Mouse (Mus musculus) olfactory bulb, adult 2 months (tissue): Measurements from ENCODE around the gene Uqcrfs1. TPM values are rescaled to one million over a fixed set of nuclear protein-coding genes. Genes with fewer than 3 reads are reported as not detected.

Experiments used
- H3K27ac ChIP-seq: fragments of 200-500 bp; 2 replicates; pipeline ENCODE4 v1.5.1; 2012; ENCODE audit warnings: low read depth, low read length; ENCODE audit not compliant: insufficient read depth
- H3K4me1 ChIP-seq: fragments of 200-500 bp; 2 replicates; pipeline ENCODE4 v1.6.1; 2012; ENCODE audit warnings: low read length; ENCODE audit not compliant: control insufficient read depth, insufficient read depth
- H3K4me3 ChIP-seq: fragments of 200-500 bp; 2 replicates; pipeline ENCODE4 v1.5.1; 2012; ENCODE audit warnings: mild to moderate bottlenecking, low read depth, low read length, moderate library complexity; ENCODE audit not compliant: insufficient read depth
- CTCF ChIP-seq: fragments of 200-500 bp; IDR thresholded peaks from 2 replicates; pipeline ENCODE4 v1.5.1; 2012; ENCODE audit warnings: low read depth, mild to moderate bottlenecking, low read length, moderate library complexity; ENCODE audit not compliant: insufficient read depth
- POLR2A ChIP-seq: fragments of 200-500 bp; IDR thresholded peaks from 2 replicates; pipeline ENCODE4 v1.6.1; 2012; ENCODE audit warnings: mild to moderate bottlenecking, low read depth, low read length, moderate library complexity; ENCODE audit not compliant: insufficient read depth
- WGBS: fragments of 180-500 bp; shearing (Covaris S2); methylation state at CpG from one replicate; pipeline ENCODE4 v1.1.7; 2018; 5-methylcytosine and 5-hydroxymethylcytosine counted together
- polyA plus RNA-seq: library from polyadenylated mRNA; stranded (reverse); fragments of >200 nt; gene quantifications from 2 replicates; pipeline ENCODE4 v1.2.4, GENCODE M21; 2012; ENCODE audit warnings: low replicate concordance; ENCODE audit not compliant: missing spikeins, insufficient read depth, insufficient read length

Uqcrfs1 gene
- polyA plus RNA-seq, 1 experiment, result not detected

- Histone ChIP-seq H3K27ac (no peak overlapping the region), H3K4me3 (no peak overlapping the region), H3K4me1 (no peaks in the 10 kb centered on the region)
- TF ChIP-seq CTCF (no peak), POLR2A (no peak)
- WGBS, result 87% methylated on average over 5 of the region's 5 CpGs
These were observed 14.9 kb upstream of the Uqcrfs1 start for GRCm38 (mm10) chr13:30560052-30560451.

DNA sequence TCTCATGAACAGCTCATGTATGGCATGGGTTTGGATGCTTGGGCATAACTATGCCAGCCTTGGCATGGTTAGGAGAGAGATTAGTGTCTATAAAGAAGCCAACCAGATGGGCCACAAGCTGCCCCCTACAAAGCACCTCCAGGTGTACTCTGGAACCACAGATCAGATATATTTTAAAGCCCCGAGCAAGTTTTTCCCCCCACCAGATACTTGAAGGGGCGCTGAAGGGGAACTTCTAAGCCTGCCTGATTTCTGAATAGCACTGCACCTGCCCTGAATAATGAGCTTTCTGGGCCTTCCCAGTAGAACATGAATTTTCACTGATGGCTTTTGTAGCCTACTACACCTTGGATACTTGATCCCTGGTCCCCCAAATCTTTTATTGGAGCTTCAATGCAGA is 12.6 kb upstream of the Uqcrfs1 start:
- 79% methylated on average over 2 of the region's 2 CpGs for WGBS
- TF ChIP-seq POLR2A (no peak), CTCF (no peak)
- no peaks in the 10 kb centered on the region for H3K4me1 ChIP-seq

GRCm38 (mm10) chr13:30553051-30553587 is 8.0 kb upstream of the Uqcrfs1 start:
- H3K4me1 ChIP-seq, result no peaks in the 10 kb centered on the region
- H3K4me3 ChIP-seq, result no peak overlapping the region
- TF ChIP-seq POLR2A (no peak), CTCF (no peak)
- 25% methylated on average over 5 of the region's 5 CpGs for WGBS
- no peak overlapping the region for H3K27ac ChIP-seq

More for the DNA sequence above, 12.6 kb upstream of the Uqcrfs1 start:
- Histone ChIP-seq H3K27ac (no peak overlapping the region), H3K4me3 (no peak overlapping the region)

DNA sequence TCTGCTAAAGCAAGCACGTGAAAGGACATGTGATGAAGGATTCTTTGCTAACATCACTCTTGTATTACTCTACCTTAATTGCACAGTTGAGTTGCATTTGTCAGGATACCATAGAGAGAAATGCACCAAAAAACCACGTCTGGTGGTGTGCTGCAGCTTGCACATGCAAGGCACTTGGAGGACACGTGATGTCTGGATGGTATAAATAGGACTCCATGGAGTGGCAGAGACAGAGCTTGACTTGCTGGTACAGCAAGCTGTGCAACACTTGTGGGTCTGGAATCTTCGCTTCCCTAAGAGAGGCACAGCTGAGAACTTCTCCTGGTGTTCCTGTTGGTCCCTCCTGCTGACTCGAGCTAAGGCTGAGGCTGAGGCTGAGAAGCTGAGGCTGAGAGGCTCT is 4.2 kb upstream of the Uqcrfs1 start:
- TF ChIP-seq CTCF (no peak), POLR2A (no peak)
- WGBS, result 79% methylated on average over 5 of the region's 5 CpGs
- H3K27ac ChIP-seq, result no peak overlapping the region

GRCm38 (mm10) chr13:30548835-30549234 is 3.7 kb upstream of the Uqcrfs1 start:
- Histone ChIP-seq H3K27ac (no peak overlapping the region), H3K4me3 (no peak overlapping the region), H3K4me1 (no peaks in the 10 kb centered on the region)
- peak; percentile 47 for TF ChIP-seq CTCF
- no peak for TF ChIP-seq POLR2A
- WGBS, result 27% methylated on average over 2 of the region's 2 CpGs

More for the DNA sequence above, 4.2 kb upstream of the Uqcrfs1 start:
- Histone ChIP-seq H3K4me1 (no peaks in the 10 kb centered on the region), H3K4me3 (no peak overlapping the region)

DNA sequence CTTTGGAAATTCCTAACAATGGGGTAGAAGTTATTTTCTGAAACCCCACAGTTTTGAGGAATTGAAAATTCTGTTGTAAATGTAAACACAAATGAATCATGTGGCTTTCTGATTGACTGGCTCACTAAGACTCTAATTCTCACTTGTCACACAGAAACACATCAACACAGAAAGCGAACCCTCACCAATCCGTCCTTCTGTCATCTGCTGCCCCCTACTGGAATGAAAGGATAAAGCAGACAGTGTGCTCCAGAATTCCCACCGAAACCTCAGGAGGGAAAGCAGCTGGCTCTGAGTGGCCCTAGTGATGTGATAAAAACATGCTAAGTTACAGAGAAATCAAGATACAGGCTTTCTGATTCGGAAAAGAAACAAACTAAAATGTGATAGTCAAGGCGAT is 14.4 kb downstream of the Uqcrfs1 start:
- Histone ChIP-seq H3K4me1 (no peaks in the 10 kb centered on the region), H3K27ac (no peak overlapping the region), H3K4me3 (no peak overlapping the region)
- 6% methylated on average over 5 of the region's 5 CpGs for WGBS
- no peak for TF ChIP-seq CTCF
- no peak for TF ChIP-seq POLR2A

DNA sequence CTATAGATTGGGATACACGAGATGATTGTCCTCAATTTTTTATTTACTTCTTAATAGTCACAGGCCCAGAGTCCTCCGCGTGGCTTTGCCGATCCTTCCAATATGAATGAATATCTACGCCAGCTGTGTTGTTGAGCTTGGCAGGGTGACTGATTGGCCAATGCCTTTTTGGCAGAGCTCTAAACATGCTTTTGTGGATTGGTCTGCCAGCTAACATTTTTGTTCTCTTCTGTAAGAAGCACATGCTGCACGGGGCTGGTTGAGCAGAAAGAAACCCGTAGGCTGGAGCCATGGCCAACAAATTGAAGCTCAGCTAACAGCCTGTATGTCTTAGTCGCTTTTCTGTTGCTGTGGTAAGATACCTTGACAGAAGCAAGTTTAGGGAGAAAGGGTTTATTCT is 20.2 kb downstream of the Uqcrfs1 start:
- H3K4me1 ChIP-seq, result no peaks in the 10 kb centered on the region
- TF ChIP-seq POLR2A, result no peak
- TF ChIP-seq CTCF, result no peak
- H3K4me3 ChIP-seq, result no peak overlapping the region
- no peak overlapping the region for H3K27ac ChIP-seq
- WGBS, result 44% methylated on average over 8 of the region's 8 CpGs

- Histone ChIP-seq H3K27ac (no peak overlapping the region), H3K4me3 (no peak overlapping the region), H3K4me1 (no peaks in the 10 kb centered on the region)
- WGBS, result 87% methylated on average over 9 of the region's 9 CpGs
- TF ChIP-seq CTCF (no peak), POLR2A (no peak)
These were observed 21.2 kb downstream of the Uqcrfs1 start for GRCm38 (mm10) chr13:30523971-30524370.

- 91% methylated on average over 5 of the region's 5 CpGs for WGBS
- no peaks in the 10 kb centered on the region for H3K4me1 ChIP-seq
- no peak overlapping the region for H3K4me3 ChIP-seq
- no peak overlapping the region for H3K27ac ChIP-seq
- TF ChIP-seq POLR2A (no peak), CTCF (no peak)
These were observed 21.8 kb downstream of the Uqcrfs1 start for GRCm38 (mm10) chr13:30523246-30523891.

DNA sequence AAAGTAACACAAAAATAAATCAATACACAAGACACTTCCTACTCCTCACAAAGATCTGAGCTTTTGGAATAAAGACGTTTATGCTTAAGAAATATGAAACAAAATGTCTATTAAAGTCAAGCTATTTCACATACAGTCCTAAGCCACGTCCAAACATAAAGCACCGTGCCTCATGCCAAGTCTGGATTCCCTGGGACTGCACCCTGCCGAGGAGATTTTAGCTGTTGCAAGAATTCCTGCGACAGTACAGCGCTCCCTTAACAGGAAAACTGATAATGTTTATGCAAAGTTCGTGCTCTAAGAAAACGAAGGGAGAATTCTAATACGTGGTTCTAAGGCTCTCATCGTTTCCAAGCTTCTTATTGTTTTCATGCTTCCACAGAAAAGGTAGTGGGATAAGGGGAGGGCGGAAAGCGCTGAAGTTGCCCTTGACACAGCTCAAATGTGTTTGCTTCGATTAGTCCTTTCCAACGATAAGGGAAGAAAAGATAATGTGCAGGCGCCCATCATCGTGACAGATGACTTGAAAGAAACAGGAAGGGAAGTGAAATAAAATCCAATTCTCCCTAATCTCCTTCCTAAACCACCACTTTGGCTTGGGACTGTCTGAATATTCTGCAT is 23.8 kb downstream of the Uqcrfs1 start:
- Histone ChIP-seq H3K4me3 (no peak overlapping the region), H3K27ac (no peak overlapping the region), H3K4me1 (no peaks in the 10 kb centered on the region)
- WGBS, result 54% methylated on average over 16 of the region's 16 CpGs
- TF ChIP-seq POLR2A (no peak), CTCF (no peak)
